Mouse (Mus musculus) fat pad, adult 2 months (tissue): ENCODE results near the gene Cyp2a12.
"Not testable (repeated sequence)": the region's sequence is repeated elsewhere in the genome, so short reads cannot be mapped to it uniquely, and the experiment has no call there.

Experiments
- DNase-seq: peaks from one replicate; pipeline ENCODE4 v3.0.0-alpha.2; 2011; ENCODE audit warnings: low read depth, low spot score; ENCODE audit errors: extremely low read depth

Gene Cyp2a12

GRCm38 (mm10) chr7:27028789-27029188, at the start of gene Cyp2a12:
Gene Cyp2a12 (plus strand): TSS chr7:27029081.
- DNase-seq, result no peak

DNA sequence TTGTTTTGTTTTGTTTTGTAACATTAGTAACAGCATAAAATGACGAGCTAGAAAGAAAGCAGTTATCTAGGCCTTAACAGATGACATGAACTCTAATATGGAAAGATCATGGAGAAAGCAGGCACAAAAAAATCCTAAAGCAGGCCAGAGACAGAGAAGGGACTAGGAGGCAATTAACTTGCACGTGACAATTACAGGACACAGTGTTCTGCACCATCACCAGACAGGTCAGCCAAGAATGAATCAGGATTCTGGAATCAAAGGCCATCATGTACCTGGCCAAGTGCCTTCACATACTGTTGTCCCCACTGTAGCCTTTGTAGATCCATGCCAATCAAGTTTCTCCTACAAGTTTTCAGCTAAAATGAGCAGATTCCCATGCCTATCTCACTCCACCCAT, 47.4 kb upstream of the Cyp2a12 start:
- DNase-seq, result not testable (repeated sequence)

GRCm38 (mm10) chr7:26981937-26982336, 46.9 kb upstream of the Cyp2a12 start:
- DNase-seq, result not testable (repeated sequence)

GRCm38 (mm10) chr7:26982551-26982950, 46.3 kb upstream of the Cyp2a12 start:
- no peak for DNase-seq

DNA sequence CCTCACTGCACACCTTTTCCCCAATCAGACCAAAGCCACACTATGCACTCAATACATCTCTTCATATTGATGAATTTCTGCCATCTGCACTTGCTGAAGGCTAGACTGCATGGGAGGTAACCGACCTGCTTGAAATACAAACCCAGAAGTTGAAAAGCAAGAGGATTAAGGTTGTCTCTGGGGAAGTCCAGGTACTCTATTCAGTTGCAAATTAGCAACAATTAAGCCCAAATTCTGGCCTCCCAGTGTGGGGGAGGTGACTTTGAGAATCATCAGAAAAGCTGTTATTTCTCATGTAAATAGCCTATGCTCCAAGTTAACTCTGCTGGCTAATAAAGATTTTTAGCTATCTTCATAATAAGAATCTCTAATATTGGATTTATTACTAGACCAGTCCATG, 45.7 kb upstream of the Cyp2a12 start:
- not testable (repeated sequence) for DNase-seq

- not testable (repeated sequence) for DNase-seq
Observed at GRCm38 (mm10) chr7:27026581-27026980, 2.3 kb upstream of the Cyp2a12 start.

DNA sequence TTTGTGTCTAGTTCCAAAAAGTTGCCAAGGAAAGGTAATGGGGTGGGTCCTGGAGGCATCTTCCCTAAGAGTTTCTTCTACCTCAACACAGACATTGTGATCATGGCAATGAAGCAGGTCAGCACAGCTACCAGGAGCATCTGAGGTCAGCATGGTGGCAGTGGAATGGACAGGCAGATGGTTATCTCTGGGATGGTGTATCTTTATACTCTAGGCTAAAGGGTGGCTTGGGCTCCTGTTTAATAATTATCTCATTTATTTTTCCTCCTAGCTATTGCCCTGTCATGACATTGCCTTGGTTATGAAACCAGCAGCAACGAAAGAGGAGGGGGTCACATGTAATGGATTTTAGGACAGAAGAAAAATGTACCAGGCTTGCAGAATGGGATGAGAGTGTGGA, 20.0 kb downstream of the Cyp2a12 start:
- not testable (repeated sequence) for DNase-seq

DNA sequence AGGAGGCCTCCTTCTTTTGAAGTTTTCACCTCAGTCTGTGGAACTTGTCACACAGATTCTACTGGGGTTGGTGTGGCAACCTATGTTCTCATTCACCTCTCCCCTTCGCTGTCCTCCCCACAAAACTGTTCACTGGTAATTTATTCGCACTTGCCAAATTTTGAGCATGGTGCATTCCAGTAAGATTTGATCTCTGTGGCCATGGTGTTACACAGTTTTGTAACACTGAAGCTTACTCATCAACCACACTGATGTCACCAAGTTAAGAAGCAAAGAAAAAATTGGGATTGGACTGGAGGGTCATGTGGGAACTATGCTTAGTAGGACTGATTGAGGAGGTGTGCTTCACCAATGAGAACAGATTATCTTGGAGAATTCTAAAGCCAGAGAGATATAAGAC, 30.5 kb downstream of the Cyp2a12 start:
- not testable (repeated sequence) for DNase-seq

DNA sequence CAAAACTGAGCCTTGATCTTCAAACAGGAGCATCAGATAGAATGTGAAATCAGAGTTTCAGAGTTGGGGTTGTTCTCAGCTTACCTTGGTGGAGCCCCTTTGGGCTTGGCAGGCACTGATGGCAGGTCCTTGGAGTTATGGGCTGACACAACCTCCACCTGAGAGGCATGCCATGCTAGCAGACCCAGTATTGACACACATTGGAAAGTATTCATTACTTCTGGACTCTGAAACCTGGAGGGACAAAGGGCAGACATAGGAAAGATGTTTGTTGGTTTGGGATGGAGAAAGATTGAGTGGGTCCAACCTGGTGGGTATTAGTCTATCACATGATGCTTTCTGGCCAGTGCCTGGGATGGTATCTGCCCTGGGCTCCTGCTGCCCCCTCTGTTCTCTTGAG, 31.0 kb downstream of the Cyp2a12 start:
- not testable (repeated sequence) for DNase-seq

GRCm38 (mm10) chr7:27078641-27079040, 49.8 kb downstream of the Cyp2a12 start:
- DNase-seq, result no peak

- no peak for DNase-seq
Observed at GRCm38 (mm10) chr7:27081625-27082024, 52.7 kb downstream of the Cyp2a12 start.
